Mouse (Mus musculus) erythroblast, embryonic 14.5 days (primary cell): Measurements from ENCODE around the gene Pdzd9.

Experiments
- GATA1 ChIP-seq: IDR thresholded peaks from 2 replicates; pipeline ENCODE4 v1.6.1; 2012; ENCODE audit warnings: low read length, inconsistent platforms, mixed read lengths
- TAL1 ChIP-seq: IDR thresholded peaks from 3 replicates; pipeline ENCODE4 v1.6.1; 2012; ENCODE audit warnings: low read length, inconsistent platforms, mixed read lengths

DNA sequence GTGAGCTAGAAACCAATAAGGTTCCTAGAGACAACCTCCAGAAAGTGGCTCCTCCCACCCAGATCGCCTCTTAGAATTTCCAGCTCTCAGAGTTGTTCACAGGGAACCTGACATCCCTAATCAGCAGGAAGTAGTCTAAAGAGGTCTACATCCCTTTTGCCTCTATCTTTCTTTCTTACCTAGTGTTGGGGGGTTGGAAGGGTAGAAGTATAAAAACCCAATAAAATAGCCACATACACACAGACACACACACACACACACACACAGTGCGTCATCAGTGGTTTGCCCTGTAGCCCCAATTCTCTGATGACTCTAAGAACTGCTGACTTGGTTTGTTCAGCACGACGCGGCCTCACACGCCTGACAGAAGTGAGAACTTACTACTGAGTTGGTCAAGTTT is 29.4 kb upstream of the Pdzd9 start:
- no peak for TF ChIP-seq GATA1
- TF ChIP-seq TAL1: no peak
